Mouse (Mus musculus): ENCODE measurements around the gene Kera.

Gene Kera

DNA sequence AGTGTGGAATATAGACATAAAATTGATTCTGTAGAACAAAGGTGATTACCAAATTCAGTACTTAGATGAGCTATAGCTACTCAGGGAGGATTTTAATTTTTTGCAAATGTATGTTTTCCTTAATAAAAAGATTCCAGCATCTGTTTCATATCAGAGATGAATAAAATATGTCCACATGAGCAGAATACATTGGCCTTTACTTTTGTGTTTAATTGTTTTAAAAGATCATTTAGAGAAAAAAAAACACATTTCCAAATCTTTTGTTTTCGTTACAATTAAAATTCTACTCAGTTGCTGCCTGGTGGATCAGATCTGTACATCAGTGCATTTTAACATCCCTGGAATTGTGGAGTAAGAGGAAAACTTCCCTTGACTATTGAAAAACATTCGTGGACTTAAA lies at the start of gene Kera:
Kera (plus strand) TSS at position 301 of the 400 bp plus-strand sequence.
- no peak for DNase-seq (ENCODE audit: low read depth, low spot score)

DNA sequence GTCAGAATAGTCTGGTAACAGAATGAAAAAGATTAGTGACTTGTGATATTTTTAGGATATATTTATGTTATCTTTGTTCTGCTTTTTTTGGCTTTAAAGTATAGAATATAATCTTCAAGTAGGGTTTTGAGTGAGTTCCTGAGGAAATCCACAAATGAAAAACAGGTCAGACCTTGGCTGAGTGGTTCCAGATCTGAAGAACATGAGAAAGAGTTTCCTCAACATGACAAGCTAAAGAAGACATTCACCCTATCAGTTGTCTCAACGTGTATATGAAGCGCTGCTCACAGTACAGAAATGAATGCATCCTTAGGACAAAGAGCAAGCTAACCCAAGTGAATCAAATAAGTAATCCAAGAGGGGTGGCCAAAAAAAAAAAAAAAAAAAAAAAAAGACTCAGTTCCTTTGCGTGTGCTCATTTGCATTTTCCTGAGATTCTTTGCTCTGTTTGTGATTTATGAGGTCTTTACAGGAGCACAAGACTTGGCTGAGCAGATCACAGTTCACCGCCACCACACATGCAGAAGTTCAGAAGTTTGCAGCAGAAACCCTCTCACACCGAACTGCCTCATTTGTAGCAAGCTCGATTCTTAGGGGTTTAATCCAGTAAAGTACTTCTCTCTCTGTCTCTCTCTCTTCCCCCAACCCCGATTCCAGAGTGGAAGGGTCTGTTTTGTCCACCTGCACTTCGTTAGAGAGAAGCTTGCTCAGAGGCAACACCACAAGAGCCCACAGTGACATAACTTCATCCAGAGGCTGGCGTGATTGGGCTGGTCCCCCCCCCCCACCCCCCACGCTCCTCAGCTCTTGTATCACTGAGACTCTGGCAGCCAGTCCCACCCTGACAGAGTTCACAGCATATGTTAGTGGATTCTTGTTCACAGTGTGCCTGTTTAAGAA lies 41.5 kb upstream of the Kera start, which contains the start of gene Lum:
Lum (plus strand) TSS at position 172 of the 900 bp plus-strand sequence.
- no peak for DNase-seq (ENCODE audit: low read depth, low spot score)

DNA sequence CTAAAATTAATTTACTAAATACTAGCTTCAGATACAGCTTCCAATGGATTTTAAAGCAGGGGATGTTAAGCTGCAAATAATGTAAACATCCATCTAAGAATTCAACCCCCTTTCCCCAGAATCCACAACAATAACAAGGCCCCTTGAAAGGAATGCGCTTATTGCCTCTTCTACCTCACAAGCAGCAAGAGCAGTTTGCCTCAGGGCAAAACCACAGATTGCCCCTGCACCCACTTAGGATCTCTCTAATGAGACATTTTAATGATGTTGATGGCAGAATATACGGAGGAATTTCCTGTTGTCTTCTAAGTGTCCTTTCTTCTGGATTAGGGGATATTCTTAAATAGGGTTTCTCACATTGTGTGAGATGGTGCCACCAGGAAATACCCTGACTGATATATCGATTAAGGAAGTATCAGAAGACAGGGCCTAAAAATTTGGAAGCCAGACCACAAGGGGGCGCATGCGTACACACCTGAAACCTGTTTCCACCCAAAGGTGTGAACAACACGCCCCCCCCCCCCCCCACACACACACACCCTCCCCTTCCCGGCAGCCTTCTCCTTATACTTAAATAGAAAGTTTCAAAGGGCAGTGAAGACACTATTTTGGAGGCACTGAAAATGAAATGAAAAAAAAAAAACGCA lies 39.1 kb upstream of the Kera start:
- DNase-seq (ENCODE audit: low read depth, low spot score) = no peak

DNA sequence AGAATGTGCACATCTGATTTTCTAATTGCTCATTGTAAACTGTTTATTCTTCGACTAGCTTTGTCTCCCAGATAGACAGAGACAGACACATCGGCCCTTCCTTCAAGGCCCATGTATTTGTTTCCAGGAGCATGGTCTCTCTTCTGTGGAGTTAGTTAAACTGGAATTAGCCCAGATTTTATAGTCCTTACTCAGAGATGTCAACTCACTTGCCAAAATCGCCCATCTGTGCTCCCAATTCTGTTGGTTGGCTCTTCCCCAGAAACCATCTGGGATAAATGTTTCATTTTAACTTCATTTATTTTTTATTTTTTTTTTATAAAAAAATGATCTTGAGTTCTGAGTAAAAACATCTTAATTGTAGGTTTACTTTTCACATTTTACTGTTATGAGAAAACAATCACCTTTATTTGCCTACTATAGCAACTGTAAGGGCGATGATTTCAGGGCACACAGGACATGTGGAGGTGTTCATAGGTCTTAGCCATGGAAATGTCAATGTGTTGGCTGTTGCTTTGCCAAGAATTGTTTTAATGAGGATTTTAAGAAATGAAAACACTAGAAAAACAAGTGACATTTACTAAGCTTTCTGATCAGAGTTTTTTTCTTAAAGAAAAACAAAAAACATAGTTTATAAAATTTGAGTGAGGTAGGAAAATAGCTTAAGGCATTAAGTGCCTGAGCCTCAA lies 24.0 kb upstream of the Kera start:
- DNase-seq (ENCODE audit: low read depth, low spot score) = no peak

DNA sequence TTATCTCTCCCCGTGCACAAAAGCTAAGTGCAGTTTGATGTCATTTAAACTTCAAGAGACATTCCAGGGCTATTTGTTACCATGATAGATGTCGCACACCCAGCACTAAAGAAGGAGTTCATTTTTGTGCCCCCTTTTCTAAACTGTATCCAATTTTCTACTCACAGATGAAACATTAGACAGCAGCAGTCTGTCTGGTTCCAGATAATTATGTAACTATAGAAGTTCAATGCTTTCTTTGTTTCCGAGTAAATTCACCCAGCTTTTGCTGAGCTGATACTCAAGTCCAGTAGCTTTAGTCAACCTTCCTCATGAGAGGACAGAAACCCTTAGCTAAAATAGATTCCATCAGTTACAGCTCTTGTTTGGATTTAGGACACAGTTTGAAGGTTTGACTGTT lies 22.5 kb upstream of the Kera start:
- DNase-seq (ENCODE audit: low read depth, low spot score) = no peak

DNA sequence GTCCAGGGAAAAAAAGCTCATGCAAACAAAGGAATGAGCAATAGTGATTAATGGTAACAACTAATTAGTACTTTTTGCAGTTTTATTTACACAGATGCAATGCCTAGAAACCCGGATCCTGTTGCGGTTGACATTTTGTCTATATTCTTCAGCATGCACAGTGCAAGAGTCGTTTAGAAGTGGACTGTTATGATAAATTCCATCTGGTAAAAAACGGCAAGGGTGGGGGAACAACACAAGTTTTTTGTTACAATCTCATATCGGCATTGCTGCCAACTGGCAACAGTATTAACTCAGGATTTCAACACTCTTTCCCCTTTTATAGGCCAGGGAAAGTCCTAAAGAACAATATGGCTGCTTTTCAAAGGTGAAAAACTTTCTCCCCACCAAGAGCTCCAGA lies 19.5 kb upstream of the Kera start:
- no peak for DNase-seq (ENCODE audit: low read depth, low spot score)

DNA sequence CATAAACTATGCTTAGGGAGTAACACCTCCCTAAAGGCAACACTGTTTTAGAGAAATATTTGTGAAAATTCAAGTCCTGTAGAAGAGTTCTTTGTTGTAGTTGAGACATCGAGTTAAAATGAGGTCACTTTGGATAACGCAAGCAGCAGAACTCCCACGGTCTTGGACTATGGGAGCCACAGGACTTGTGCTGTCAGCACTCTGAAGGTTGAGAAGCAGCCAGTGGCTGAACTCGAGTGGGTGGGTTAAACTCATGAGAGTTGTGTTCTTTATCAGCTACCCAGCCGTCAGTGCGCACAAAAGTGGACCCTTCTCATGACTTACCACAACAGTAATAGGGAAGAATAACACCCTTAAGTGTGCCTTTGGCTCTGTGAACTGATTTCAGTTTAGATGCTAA lies 17.1 kb upstream of the Kera start:
- DNase-seq (ENCODE audit: low read depth, low spot score) = no peak

DNA sequence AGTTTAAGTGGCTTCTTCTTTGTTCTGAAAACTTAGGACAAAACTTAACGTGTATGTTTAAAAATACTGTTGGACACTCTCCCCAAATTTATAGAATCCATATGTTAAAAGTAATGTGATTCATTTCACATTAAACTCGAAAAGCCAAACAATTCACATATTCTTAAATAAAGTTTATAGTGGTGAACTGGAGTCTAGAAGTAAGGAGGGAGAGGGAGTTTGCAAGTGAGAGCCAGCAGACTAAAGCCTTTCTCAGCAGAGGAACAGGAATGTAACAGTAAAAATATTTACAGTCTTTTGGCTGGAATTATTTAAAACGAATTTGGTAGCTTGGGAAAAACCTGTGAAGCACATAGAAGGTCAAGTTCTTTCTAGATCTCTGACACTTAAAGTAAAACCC lies 15.6 kb upstream of the Kera start:
- no peak for DNase-seq (ENCODE audit: low read depth, low spot score)

DNA sequence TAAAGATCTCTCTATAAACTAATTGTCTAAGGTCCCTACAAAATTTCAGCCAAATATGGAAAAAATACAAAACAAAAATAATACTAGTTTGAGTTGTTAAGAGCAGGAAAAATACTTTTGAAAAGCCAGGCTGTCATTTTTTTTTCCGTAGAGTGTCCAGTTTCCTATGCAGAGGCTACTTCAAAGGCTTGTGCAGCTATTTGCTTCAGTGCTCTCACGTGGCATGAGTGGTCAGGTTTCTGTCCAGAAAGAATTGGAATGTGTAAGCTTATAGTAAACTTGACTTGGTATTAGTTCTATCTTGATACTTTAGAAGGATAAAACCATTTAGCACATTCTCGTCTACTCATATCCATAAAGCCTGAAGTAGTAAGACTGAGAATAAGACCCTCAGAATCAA lies 15.0 kb upstream of the Kera start:
- DNase-seq (ENCODE audit: low read depth, low spot score) = no peak

DNA sequence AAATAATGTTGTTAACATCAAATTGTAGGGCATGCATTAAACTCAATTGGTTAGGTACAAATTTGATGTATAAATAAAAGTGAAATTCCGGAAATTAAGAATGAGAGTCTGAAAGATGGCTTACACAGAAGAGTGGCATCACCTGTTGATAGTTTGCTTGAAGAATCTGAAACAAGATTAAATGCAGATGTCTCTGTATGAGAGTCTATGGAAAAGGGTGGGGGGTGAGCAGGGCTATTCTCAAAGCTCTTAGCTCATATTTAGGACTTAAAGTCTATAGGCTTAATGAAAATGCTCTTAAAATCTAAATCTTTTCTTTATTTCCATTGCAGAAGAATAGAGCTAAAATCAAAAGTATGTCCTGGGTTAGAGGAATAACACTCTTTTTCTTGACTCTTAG lies 11.0 kb upstream of the Kera start:
- no peak for DNase-seq (ENCODE audit: low read depth, low spot score)

DNA sequence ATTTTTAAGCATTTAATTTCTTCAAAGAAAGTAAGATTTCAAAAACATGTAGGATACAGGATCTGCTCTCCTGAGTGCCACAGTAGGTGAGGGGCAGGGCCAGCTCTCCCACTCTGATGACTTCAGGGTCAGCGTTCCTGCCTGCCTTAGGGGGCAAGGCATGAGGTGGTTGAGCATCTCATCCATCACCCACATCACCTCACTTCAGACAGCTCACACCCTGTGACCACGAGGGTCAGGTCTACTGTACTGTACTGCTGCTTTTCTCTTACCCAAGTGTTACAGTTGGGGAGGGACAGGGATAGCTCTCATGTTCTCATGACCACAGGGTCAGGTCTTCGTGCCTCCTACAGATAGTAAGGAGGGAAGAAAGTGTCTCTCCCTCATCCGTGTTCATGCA lies 4.9 kb upstream of the Kera start:
- no peak for DNase-seq (ENCODE audit: low read depth, low spot score)

DNA sequence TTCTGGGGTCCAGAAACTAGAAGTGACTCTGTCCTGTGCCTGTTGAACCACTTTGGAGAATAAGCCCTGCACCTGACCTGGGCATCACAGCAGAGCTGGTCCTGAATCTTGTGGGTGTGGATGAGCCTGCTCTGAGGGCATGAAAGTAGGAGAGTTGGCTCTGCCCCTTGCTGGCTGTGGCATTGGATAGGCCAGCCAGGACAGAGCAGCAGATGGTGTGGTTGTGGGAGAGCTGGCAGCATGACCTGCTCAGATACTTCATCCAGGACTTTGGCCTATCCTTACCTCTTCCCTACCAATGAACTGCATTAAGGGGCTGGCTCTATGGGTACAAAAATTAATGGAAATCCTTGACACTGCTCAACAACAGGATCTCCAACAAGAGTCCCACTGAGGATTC lies 3.4 kb upstream of the Kera start:
- DNase-seq (ENCODE audit: low read depth, low spot score) = no peak

DNA sequence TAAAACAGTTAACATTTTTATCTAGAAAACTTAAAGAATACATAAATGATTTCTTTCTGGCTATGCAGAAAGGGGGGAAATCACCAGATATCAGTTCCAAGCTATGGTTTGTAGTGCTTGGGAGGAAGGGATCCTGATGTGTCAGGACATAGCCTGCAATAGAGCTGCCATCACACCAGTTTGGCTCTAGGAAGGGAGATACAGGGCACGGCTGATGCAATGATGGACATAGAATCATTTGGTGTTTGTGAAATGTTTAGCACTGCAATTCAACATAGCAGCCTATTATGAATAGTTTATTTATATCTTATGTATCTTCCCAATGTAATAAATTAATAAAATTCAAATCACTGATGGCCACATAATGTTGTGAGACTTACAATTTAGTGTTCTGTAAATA lies 15.6 kb downstream of the Kera start:
- DNase-seq (ENCODE audit: low read depth, low spot score) = no peak

DNA sequence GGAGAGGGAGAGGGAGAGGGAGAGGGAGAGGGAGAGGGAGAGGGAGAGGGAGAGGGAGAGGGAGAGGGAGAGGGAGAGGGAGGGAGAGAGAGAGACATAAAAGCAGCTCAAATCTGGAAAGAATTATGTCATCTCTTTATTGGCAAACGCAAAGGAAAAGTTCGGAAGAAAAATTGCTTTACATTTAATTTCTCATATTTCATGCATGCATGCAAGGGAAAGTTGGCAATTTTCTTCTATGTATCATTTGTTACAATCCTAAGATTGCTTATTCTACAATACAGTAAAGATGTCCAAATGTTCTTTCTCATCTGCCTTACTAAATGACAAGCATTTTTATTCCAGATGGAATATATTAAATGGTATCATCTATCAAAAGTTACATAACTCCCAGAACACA lies 17.7 kb downstream of the Kera start:
- DNase-seq (ENCODE audit: low read depth, low spot score) = no peak

DNA sequence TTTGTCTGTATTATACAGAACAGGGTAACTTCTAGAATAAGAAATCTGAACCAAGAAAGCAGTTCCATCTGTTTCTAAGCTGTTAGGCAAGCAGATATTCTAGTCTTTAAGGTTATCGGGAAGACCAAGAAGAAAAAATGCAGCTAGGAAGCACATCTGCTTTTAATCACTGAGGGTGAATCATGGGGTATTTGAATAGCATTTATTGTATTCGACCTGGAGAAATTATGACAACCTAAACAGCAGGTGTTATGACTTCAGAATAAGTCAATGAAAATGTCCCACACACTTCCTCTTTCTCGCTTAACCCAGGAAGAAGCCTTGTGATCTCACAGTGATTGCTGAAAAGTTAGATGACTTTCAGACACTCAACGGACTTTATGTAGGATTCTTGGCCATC lies 18.4 kb downstream of the Kera start:
- no peak for DNase-seq (ENCODE audit: low read depth, low spot score)

DNA sequence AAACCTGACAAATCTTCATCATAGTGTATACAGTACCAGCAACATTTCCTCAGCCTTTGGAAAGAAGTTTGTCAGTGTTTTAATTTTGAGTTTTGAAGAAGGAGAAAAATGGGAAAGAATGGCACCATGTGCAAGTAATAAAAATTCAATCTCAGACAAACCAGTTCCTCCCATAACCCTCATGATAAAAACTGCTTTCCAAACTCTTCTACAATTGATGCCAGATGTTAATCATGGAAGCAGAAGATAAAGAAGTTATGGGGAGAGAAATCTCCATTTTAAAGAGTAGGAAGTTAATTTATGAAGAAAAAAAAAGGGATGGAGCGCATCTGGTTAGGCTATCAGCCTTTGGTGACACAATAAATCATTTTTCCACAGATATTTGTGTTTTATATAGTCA lies 19.9 kb downstream of the Kera start:
- no peak for DNase-seq (ENCODE audit: low read depth, low spot score)

DNA sequence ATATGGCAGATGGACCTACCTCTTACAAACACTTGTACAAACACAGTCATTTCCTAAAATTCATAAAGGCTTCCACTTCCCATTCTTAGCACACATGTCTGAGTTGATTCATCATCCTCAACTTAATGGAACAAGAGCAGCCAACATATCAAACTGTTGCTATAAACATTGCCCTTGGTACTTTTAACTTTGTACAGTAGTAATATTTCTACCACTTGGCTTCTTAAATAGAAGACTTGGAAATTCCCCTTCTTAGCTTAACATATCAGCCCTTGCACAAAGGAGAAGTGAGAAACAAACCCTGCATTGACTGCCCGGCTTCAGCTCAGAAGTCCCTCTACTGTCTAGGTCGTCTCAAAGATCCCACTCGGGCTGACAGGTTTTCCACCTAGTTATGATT lies 24.4 kb downstream of the Kera start:
- DNase-seq (ENCODE audit: low read depth, low spot score) = no peak

DNA sequence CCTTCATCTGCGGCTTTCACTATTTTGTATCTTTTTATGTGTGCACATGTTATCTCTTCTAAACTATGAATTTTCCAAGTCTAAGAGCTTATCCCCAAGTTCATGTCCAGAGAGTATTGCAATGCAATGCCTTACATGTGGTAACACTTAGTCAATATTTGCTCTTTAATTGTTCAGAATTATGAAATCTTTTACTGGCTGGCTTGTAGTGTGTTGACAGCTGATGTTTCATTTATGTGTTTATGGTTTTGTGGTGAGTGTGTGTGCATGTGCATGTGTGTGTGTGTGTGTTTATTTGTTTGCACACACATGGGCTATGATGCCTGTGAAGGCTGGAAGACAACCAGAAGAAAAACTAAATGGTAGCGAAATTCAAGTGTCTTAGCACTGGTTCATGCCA lies 35.2 kb downstream of the Kera start:
- DNase-seq (ENCODE audit: low read depth, low spot score) = no peak

DNA sequence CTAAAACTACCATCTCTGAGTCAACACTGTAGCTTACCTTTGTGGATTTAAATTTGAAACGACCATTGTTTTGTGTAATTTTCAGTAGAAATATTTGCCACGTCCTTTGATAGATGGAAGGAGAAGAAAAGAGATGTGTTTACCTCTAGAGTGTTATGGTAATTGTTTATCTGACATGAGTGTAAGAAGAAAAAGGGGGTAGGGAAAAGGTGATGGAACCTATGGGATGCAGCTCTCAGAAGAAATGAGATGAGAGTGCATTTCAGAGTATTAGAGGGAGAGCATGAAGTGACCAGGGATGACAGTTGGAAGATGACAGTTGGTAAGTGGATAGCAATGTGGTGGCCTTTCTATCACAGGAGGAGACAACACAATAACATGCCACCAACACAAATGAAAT lies 37.1 kb downstream of the Kera start, which contains the start of gene Epyc:
Epyc (plus strand) TSS at position 301 of the 400 bp plus-strand sequence.
- DNase-seq (ENCODE audit: low read depth, low spot score) = no peak

DNA sequence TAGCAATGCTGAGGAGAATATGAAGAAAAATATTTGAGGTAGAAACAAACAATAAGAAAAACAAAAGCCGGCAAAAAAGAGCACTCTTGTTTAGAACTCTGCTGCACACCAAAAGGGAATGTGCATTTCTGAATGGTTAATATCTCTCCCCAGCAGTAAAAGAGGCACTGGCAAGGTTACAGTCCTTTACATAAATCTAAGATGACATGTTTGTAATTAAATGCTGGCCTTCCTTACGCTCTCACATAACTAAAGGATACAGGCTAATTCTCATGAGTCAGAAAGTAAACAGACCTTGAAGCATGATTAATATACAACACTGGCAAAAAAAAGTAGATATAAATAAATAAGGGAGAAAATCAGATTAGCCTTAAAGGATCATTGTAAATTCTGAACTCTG lies 43.7 kb downstream of the Kera start:
- no peak for DNase-seq (ENCODE audit: low read depth, low spot score)

DNA sequence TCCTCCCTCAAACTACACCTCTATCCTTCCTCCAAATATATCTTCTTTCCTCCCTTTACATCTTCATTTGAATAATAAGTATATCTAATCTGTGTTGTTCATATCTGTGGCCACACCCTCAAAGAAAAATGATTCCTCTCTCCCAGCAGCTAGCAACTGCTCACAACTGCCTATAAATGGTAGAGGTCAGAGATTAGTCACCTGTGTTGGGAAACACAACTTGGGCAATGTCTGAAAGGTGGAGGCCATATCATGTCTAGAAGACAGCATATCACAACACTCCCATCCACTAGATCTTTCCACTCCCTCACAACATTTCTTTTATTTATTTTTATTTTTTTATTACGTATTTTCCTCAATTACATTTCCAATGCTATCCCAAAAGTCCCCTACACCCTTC lies 52.8 kb downstream of the Kera start:
- DNase-seq (ENCODE audit: low read depth, low spot score) = no peak
